Mouse (Mus musculus): ENCODE measurements at regions not wholly inside any gene's neighbourhood (a gene's known extent, or its start where the extent isn't known, plus 50 kb on each side); places are given as distances from the start of the nearest gene placed in this dataset.
"Not testable (repeated sequence)": the region's sequence is repeated elsewhere in the genome, so short reads cannot be mapped to it uniquely, and the experiment has no call there.

- no peak for DNase-seq (ENCODE audit: low spot score)
Observed at GRCm38 (mm10) chr13:85035903-85036302, 153.3 kb upstream of the Ccnh start.

DNA sequence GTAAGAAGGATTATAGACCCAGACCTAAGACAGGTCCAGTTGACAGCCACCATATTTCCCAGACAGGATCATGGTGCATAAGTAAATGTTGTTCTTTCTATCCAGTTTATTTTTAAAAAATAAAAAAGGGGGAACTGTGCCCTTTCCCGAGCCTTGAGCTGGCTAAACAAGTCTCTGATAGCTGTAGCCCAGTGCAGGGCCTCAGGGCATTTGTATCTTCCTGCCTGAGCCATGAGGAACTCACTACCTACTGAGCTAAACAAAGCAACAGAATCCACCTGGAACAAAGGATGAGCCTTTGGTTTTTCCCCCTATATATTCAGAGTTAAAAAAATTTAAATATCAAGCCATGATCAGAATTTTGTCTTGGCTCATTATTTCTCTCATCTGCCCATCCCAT lies 152.4 kb upstream of the Ccnh start:
- no peak for DNase-seq (ENCODE audit: low spot score)

- DNase-seq (ENCODE audit: low spot score), result peak; percentile 21
Observed at GRCm38 (mm10) chr13:85066585-85067550, 122.3 kb upstream of the Ccnh start.

- DNase-seq (ENCODE audit: low spot score), result no peak
Observed at GRCm38 (mm10) chr13:85067551-85068283, 121.5 kb upstream of the Ccnh start.

GRCm38 (mm10) chr13:85068403-85068802 lies 120.8 kb upstream of the Ccnh start:
- DNase-seq (ENCODE audit: low spot score), result no peak

DNA sequence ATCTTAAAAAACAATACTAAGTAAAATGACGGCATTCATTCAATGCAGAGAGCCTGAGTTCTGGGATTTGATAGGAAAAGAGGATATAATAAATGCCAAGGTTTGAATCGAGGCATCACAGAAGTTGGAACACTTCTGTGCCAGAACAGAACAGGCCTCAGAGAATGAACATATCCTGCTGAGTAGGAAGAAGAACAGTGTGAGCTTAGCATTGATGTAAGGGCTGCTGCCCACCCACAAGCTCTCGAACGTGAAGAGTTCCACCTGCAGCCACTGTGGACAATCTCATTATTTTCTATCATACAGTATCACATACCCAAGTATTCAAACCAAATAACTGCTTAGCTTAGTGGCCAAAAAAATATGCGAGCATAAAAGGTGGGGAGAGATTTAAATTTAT lies 105.9 kb upstream of the Ccnh start:
- no peak for DNase-seq (ENCODE audit: low spot score)

DNA sequence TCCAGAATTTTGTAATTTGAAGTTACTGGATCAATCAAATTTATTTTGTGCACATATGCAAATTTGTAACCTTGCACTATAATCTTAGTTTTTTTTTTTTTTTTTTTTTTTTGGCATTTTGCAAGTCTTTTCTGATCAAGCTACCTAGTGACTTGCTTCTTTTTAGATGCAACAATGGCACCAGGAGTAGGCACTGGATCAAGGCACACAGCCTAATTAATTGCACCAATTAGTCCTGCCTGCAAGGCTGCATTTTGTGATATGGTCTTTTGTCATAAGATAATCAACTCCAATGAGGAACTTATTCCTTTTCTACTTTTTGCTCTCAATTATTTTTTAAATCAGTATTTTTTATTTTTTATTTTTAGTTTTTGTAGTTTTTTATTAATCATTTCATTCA lies 105.5 kb upstream of the Ccnh start:
- no peak for DNase-seq (ENCODE audit: low spot score)

GRCm38 (mm10) chr13:85096174-85096573 lies 93.0 kb upstream of the Ccnh start:
- no peak for DNase-seq (ENCODE audit: low spot score)

- no peak for DNase-seq (ENCODE audit: low spot score)
Observed at GRCm38 (mm10) chr13:85123309-85123708, 65.9 kb upstream of the Ccnh start.

DNA sequence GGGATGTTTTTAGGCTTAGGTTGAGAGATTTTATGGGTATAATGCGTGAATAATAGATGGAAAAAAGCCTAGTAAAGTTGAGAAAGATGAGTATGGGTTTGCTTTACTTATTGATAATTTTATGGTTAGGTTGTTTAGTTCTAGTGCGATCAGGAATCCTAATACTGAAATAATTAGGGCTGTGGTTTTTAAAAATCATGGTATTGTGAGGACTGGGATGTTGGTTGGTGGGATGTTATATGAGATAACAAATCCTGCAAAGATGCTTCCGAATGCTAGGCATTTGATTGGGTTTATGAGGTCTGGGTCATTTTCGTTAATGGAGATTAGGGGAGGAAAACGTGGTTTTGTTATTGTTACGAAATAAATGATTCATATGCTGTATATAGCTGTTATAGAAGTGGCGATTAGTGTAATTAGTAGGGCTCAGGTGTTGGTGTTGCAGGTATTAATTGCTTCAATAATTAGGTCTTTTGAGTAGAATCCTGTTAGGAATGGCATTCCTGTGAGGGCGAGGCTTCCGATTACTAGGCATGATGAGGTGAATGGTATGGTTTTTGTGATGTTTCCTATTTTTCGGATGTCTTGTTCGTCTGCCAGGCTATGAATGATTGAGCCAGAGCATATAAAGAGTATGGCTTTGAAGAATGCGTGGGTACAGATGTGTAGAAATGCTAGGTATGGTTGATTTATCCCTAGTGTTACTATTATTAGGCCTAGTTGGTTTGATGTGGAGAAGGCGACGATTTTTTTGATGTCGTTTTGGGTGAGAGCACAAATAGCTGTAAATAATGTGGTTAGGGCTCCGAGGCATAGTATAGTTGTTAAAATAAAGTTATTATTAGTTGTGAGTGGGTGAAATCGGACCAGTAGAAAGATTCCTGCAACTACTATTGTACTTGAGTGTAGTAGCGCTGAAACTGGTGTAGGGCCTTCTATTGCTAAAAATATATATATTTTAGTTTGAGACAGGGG lies 62.3 kb upstream of the Ccnh start:
- not testable (repeated sequence) for DNase-seq (ENCODE audit: low spot score)

DNA sequence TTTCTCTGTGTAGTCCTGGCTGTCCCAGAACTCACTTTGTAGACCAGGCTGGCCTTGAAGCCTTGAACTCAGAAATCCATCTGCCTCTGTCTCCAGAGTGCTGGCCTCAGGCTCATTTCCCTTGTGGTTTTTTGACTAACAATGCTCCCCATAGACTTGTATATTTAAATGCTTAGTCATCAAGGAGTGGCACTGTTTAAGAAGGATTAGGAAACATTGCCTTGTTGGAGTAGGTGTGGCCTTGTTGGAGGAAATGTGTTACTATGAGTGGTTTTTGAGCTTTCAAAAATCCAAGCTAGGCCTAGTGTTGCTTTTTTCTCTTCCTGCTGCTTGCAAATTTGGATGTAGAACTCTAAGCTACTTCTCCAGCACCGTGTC lies 61.7 kb upstream of the Ccnh start:
- no peak for DNase-seq (ENCODE audit: low spot score)
